Mouse (Mus musculus) CD8-positive naive resting alpha-beta T cell, adult 57 days (primary cell): ENCODE measurements around the gene Nfe2l1. TPM values are rescaled to one million over a fixed set of nuclear protein-coding genes. Genes with fewer than 3 reads are reported as not detected.

ENCODE experiments used
- total RNA-seq: library from RNA; stranded (reverse); gene quantifications from one replicate; pipeline ENCODE4 v1.2.4, GENCODE M21; 2023

The Nfe2l1 gene
- 58.0 TPM for total RNA-seq

GRCm38 (mm10) chr11:96829813-96830538 lies at the start of gene Nfe2l1:
Nfe2l1 (minus strand) TSS chr11:96829968.

GRCm38 (mm10) chr11:96849681-96850467 lies 20.1 kb upstream of the Nfe2l1 start, which contains the start of gene Copz2:
Copz2 (plus strand) TSS chr11:96849870.

GRCm38 (mm10) chr11:96788871-96789795 lies 40.6 kb downstream of the Nfe2l1 start, which contains the start of gene Cbx1:
Cbx1 (plus strand) TSS chr11:96789127.

GRCm38 (mm10) chr11:96776968-96777962 lies 52.5 kb downstream of the Nfe2l1 start, which contains the start of gene Snx11:
Snx11 (minus strand) TSS chr11:96777559.

Other genes starting within 250 kb of the Nfe2l1 start
- 39.3 TPM for gene Snx11, start 52.4 kb downstream of the Nfe2l1 start, total RNA-seq
- gene Cbx1, start 40.8 kb downstream of the Nfe2l1 start, total RNA-seq = 44.4 TPM
- 1.0 TPM for gene Copz2, start 19.9 kb upstream of the Nfe2l1 start, total RNA-seq
- gene Cdk5rap3, start 86.5 kb upstream of the Nfe2l1 start, total RNA-seq = 40.0 TPM
- gene Prr15l, start 98.1 kb upstream of the Nfe2l1 start, total RNA-seq = not detected
- gene Pnpo, start 114.0 kb upstream of the Nfe2l1 start, total RNA-seq = 24.1 TPM
- 59.5 TPM for gene Sp2, start 153.0 kb upstream of the Nfe2l1 start, total RNA-seq
- 0.73 TPM for gene Sp6, start 183.4 kb upstream of the Nfe2l1 start, total RNA-seq
- 5.8 TPM for gene Scrn2, start 200.0 kb upstream of the Nfe2l1 start, total RNA-seq
- gene Lrrc46, start 211.4 kb upstream of the Nfe2l1 start, total RNA-seq = not detected
- 44.2 TPM for gene Mrpl10, start 211.6 kb upstream of the Nfe2l1 start, total RNA-seq
- 34.8 TPM for gene Osbpl7, start 220.7 kb upstream of the Nfe2l1 start, total RNA-seq